ENCODE assay signal across 11 mouse cellular contexts in the genomic region with DNA sequence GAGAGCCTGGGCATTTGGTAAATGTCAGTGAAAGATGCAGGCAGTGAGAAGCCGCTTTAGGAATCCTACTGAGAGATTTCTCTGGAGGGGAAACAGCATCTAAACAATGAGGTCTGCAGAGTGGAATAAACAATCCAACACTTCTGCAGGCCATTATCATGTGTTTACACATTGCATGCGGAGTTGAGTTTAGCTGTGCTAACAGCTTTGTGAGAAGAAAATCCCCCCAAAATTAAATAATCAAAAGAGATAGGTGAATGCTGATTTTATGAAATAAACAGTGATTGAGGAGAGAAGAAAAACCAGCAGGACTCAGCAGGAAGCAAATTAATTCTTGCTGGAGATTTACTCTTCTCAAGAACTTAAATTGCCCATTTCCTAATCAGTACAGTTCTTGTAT.
A peak's percentile ranks its signal among the peaks of the same experiment; 100 is the strongest.
DNase-seq lines count a peak whose midpoint lies in the region; ATAC-seq lines count a peak whose summit lies in the region.
"Had no signal": no experiment of that assay in that cellular context is flagged by ENCODE, and none has a peak within 500 bp of the region (broad histone marks: within the 10 kb centered on the region; RNA-seq: fewer than 3 reads in every experiment).

No protein-coding gene starts in this region.

- no peak for ATAC-seq in midbrain, embryonic 11.5 days (ENCODE audit: low FRiP score)
- ATAC-seq in forebrain, embryonic 15.5 days (replicated peaks), result no peak
- no peak for ATAC-seq in hindbrain, embryonic 16.5 days
- no peak for ATAC-seq in neural tube, embryonic 15.5 days (ENCODE audit: low FRiP score)

- H3K9ac ChIP-seq in midbrain, embryonic 11.5 days (ENCODE audit: low read length), result no peak overlapping the region
- H3K9ac ChIP-seq in forebrain, embryonic 15.5 days (replicated peaks), result no peak overlapping the region
- no peak overlapping the region; the same call in 1 of the 2 replicates for H3K9ac ChIP-seq in hindbrain, embryonic 16.5 days (ENCODE audit: low read depth, low read length)
- no peak overlapping the region for H3K9ac ChIP-seq in neural tube, embryonic 15.5 days (replicated peaks)
- H3K9ac ChIP-seq: liver, embryonic 13.5 days had no signal

- no peaks in the 10 kb centered on the region for H3K36me3 ChIP-seq in midbrain, embryonic 10.5 days
- no peaks in the 10 kb centered on the region for H3K36me3 ChIP-seq in midbrain, embryonic 11.5 days (ENCODE audit: control insufficient read depth, insufficient read depth, low read length)
- no peaks in the 10 kb centered on the region for H3K36me3 ChIP-seq in forebrain, embryonic 15.5 days
- H3K36me3 ChIP-seq in hindbrain, embryonic 16.5 days (ENCODE audit: control insufficient read depth, insufficient read depth, low read length), result no peaks in the 10 kb centered on the region
- H3K36me3 ChIP-seq in neural tube, embryonic 15.5 days, result no peaks in the 10 kb centered on the region
- H3K36me3 ChIP-seq: liver, embryonic 13.5 days had no signal

- peak overlapping the region; percentile 72 for H3K27ac ChIP-seq in midbrain, embryonic 10.5 days (replicated peaks)
- no peak overlapping the region for H3K27ac ChIP-seq in midbrain, embryonic 11.5 days (ENCODE audit: low read depth, low read length)
- peak overlapping the region; percentile 91 for H3K27ac ChIP-seq in forebrain, embryonic 15.5 days (replicated peaks)
- H3K27ac ChIP-seq in hindbrain, embryonic 16.5 days (ENCODE audit: low read depth, low read length), result peak overlapping the region; percentile 68
- peak overlapping the region; percentile 69 for H3K27ac ChIP-seq in neural tube, embryonic 15.5 days (replicated peaks)
- H3K27ac ChIP-seq: liver, embryonic 13.5 days had no signal

- peaks cover 38% of the 10 kb centered on the region for H3K4me1 ChIP-seq in midbrain, embryonic 10.5 days
- peaks cover 19% of the 10 kb centered on the region for H3K4me1 ChIP-seq in midbrain, embryonic 11.5 days (ENCODE audit: control insufficient read depth, insufficient read depth, low read length)
- H3K4me1 ChIP-seq in forebrain, embryonic 15.5 days, result peaks cover 40% of the 10 kb centered on the region
- peaks cover 24% of the 10 kb centered on the region for H3K4me1 ChIP-seq in hindbrain, embryonic 16.5 days (ENCODE audit: control insufficient read depth, insufficient read depth, low read depth, low read length)
- peaks cover 28% of the 10 kb centered on the region for H3K4me1 ChIP-seq in neural tube, embryonic 15.5 days
- H3K4me1 ChIP-seq: liver, embryonic 13.5 days had no signal

- H3K9me3 ChIP-seq in midbrain, embryonic 10.5 days (replicated peaks), result no peaks in the 10 kb centered on the region; the same call in 1 of the 2 replicates
- H3K9me3 ChIP-seq in midbrain, embryonic 11.5 days (ENCODE audit: control insufficient read depth, low read length), result no peaks in the 10 kb centered on the region; the same call in 1 of the 2 replicates
- H3K9me3 ChIP-seq in forebrain, embryonic 15.5 days, result no peaks in the 10 kb centered on the region
- H3K9me3 ChIP-seq in hindbrain, embryonic 16.5 days (ENCODE audit: control insufficient read depth, low read length), result no peaks in the 10 kb centered on the region
- H3K9me3 ChIP-seq in neural tube, embryonic 15.5 days (replicated peaks), result no peaks in the 10 kb centered on the region
- H3K9me3 ChIP-seq: liver, embryonic 13.5 days had no signal

- peaks cover 32% of the 10 kb centered on the region for H3K27me3 ChIP-seq in midbrain, embryonic 10.5 days (ENCODE audit: low read depth, poor library complexity, severe bottlenecking)
- peaks cover 11% of the 10 kb centered on the region; the same call in 1 of the 2 replicates for H3K27me3 ChIP-seq in midbrain, embryonic 11.5 days (ENCODE audit: control insufficient read depth, insufficient read depth, low read length)
- no peaks in the 10 kb centered on the region for H3K27me3 ChIP-seq in forebrain, embryonic 15.5 days
- no peaks in the 10 kb centered on the region for H3K27me3 ChIP-seq in hindbrain, embryonic 16.5 days (replicated peaks; ENCODE audit: control insufficient read depth, insufficient read depth, low read length)
- H3K27me3 ChIP-seq in neural tube, embryonic 15.5 days (replicated peaks), result no peaks in the 10 kb centered on the region
- H3K27me3 ChIP-seq: liver, embryonic 13.5 days had no signal

- DNase-seq in midbrain, embryonic 10.5 days (ENCODE audit: low spot score), result no peak
- no peak for DNase-seq in midbrain, embryonic 11.5 days (ENCODE audit: low spot score, missing footprints)
- no peak for DNase-seq in frontal cortex, postnatal 10 days (ENCODE audit: low spot score in 2 of 2)
- DNase-seq in cerebellum, adult 18-20 months, result no peak
- no peak for DNase-seq in left cerebral cortex, postnatal 4 days
- DNase-seq: heart, adult 18-20 months; liver, embryonic 13.5 days; lung, postnatal 10 days had no signal

- WGBS in midbrain, embryonic 10.5 days, result 10% methylated on average over 2 of the region's 2 CpGs
- 2% methylated on average over 2 of the region's 2 CpGs for WGBS in midbrain, embryonic 11.5 days
- WGBS in forebrain, embryonic 15.5 days, result 6% methylated on average over 2 of the region's 2 CpGs
- WGBS in hindbrain, embryonic 16.5 days, result 12% methylated on average over 2 of the region's 2 CpGs
- WGBS in neural tube, embryonic 15.5 days, result 16% methylated on average over 2 of the region's 2 CpGs

- H3K4me3 ChIP-seq in midbrain, embryonic 10.5 days, result no peak overlapping the region
- no peak overlapping the region for H3K4me3 ChIP-seq in midbrain, embryonic 11.5 days (ENCODE audit: low read depth, low read length)
- H3K4me3 ChIP-seq in forebrain, embryonic 15.5 days, result no peak overlapping the region
- H3K4me3 ChIP-seq in hindbrain, embryonic 16.5 days (ENCODE audit: low read length), result no peak overlapping the region
- no peak overlapping the region for H3K4me3 ChIP-seq in neural tube, embryonic 15.5 days (replicated peaks)
- H3K4me3 ChIP-seq: liver, embryonic 13.5 days had no signal

- intact Hi-C loops in left cerebral cortex, postnatal 4 days (cut with DNase I), result loop anchor here (10.0 kb wide), 1 partner anchor 153 kb away; no protein-coding TSS in a partner anchor

- no peak overlapping the region for H3K4me2 ChIP-seq in midbrain, embryonic 11.5 days
- 0 out of 2 replicates have a peak overlapping the region, but pooled peaks have one; percentile 15 for H3K4me2 ChIP-seq in forebrain, embryonic 15.5 days (replicated peaks)
- no peak overlapping the region for H3K4me2 ChIP-seq in hindbrain, embryonic 16.5 days (ENCODE audit: low read length)
- 0 out of 2 replicates have a peak overlapping the region, but pooled peaks have one; percentile 9 for H3K4me2 ChIP-seq in neural tube, embryonic 15.5 days
- H3K4me2 ChIP-seq: liver, embryonic 13.5 days had no signal

Comparison
In these comparisons a context has a peak if more than half of its experiments do, and no peak if none do; other contexts are left out.
1. H3K4me2 ChIP-seq: peak in forebrain, embryonic 15.5 days (single experiment) and neural tube, embryonic 15.5 days (single experiment); none in midbrain, embryonic 11.5 days (single experiment) and hindbrain, embryonic 16.5 days (single experiment).